Mouse (Mus musculus): ENCODE measurements around the gene Fkbp6. TPM values are rescaled to one million over a fixed set of nuclear protein-coding genes. Genes with fewer than 3 reads are reported as not detected.

Fkbp6 gene
- polyA plus RNA-seq, 1 experiment from 2014 or later: not detected

DNA sequence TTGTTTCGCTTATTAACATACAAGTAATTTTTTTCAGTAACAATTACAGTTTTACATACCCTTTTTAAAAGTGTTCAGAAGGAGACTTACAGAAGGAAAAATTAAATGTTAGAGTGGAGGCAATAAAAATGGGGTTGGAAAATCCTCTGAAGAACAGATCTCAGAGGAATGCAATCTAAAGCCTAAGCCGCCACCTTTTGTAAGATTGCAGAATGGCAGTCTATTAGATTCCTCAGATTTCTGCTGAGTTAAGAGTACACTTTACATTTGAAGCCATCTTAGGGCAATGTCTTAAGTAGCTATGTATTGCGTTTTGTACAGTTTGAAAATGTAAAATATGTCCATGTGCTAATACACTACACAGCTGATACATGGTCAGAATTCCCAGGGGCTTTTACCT, 47.4 kb downstream of the Fkbp6 start:
- ATAC-seq (ENCODE audit: low FRiP score) (no peak), DNase-seq (ENCODE audit: low spot score, missing footprints) (no peak)
- 86% methylated on average over 3 of the region's 3 CpGs for WGBS
- Histone ChIP-seq H3K27ac (ENCODE audit: low read depth, low read length) (no peak overlapping the region), H3K4me3 (ENCODE audit: low read depth, low read length) (no peak overlapping the region), H3K9me3 (ENCODE audit: control insufficient read depth, low read length) (no peaks in the 10 kb centered on the region), H3K27me3 (ENCODE audit: control insufficient read depth, insufficient read depth, low read length) (no peaks in the 10 kb centered on the region), H3K4me1 (ENCODE audit: control insufficient read depth, insufficient read depth, low read length) (no peaks in the 10 kb centered on the region), H3K9ac (ENCODE audit: low read length) (no peak overlapping the region), H3K36me3 (ENCODE audit: control insufficient read depth, insufficient read depth, low read length) (no peaks in the 10 kb centered on the region), H3K4me2 (no peak overlapping the region)

DNA sequence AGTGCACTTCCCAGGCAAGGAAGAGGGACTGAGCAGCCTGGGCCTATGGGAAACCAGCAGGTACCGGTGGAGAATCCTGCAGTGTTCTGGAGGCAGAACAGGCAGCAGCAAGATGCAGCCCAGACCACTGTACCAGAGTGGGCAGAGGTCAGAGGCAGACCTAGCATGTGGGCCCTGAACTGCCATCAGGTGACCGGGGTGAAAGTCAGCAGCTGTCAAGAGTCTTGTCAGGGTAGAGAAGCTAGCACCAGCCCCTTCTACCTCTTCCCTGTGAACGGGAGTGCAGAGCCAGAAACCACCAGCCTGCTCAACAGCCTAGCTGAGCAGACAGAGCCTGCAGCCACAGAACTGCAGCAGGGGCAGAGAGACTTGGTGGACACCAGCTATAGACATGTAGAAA, 47.9 kb downstream of the Fkbp6 start:
- no peaks in the 10 kb centered on the region for H3K4me1 ChIP-seq (ENCODE audit: control insufficient read depth, insufficient read depth, low read length)
- DNase-seq (ENCODE audit: low spot score, missing footprints) (no peak), ATAC-seq (ENCODE audit: low FRiP score) (no peak)
- no peak overlapping the region for H3K9ac ChIP-seq (ENCODE audit: low read length)
- 40% methylated on average over 3 of the region's 3 CpGs for WGBS
- no peak overlapping the region for H3K27ac ChIP-seq (ENCODE audit: low read depth, low read length)
- H3K4me2 ChIP-seq: no peak overlapping the region
- no peak overlapping the region for H3K4me3 ChIP-seq (ENCODE audit: low read depth, low read length)
- H3K9me3 ChIP-seq (ENCODE audit: control insufficient read depth, low read length): no peaks in the 10 kb centered on the region
- H3K36me3 ChIP-seq (ENCODE audit: control insufficient read depth, insufficient read depth, low read length): no peaks in the 10 kb centered on the region
- H3K27me3 ChIP-seq (ENCODE audit: control insufficient read depth, insufficient read depth, low read length): no peaks in the 10 kb centered on the region

DNA sequence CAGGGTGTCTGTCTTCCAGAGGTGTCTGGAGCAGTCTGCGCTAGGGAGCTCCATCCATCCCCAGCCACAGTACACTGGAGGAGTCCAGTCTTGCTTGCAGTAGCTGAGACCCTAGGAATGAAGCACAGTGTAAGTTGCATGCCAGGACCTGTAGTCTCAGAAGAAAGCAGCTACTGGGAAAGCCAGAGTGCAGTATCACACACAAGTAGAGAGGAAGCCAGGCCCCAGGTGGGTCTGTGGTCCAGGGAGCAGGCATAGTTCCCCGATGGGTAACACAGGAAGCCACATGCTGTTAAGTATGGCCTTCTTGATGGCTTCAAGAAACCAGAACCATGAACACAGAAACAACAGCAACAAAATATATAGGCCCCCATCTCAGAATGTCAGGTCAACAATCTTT, 57.8 kb downstream of the Fkbp6 start:
- no peak overlapping the region for H3K4me2 ChIP-seq
- WGBS: 84% methylated on average over 2 of the region's 2 CpGs
- ATAC-seq (ENCODE audit: low FRiP score) (no peak), DNase-seq (ENCODE audit: low spot score, missing footprints) (no peak)
- H3K27ac ChIP-seq (ENCODE audit: low read depth, low read length): no peak overlapping the region
- H3K9ac ChIP-seq (ENCODE audit: low read length): no peak overlapping the region
- no peak overlapping the region for H3K4me3 ChIP-seq (ENCODE audit: low read depth, low read length)
- no peaks in the 10 kb centered on the region for H3K4me1 ChIP-seq (ENCODE audit: control insufficient read depth, insufficient read depth, low read length)
- no peaks in the 10 kb centered on the region for H3K9me3 ChIP-seq (ENCODE audit: control insufficient read depth, low read length)
- no peaks in the 10 kb centered on the region for H3K27me3 ChIP-seq (ENCODE audit: control insufficient read depth, insufficient read depth, low read length)
- no peaks in the 10 kb centered on the region for H3K36me3 ChIP-seq (ENCODE audit: control insufficient read depth, insufficient read depth, low read length)

DNA sequence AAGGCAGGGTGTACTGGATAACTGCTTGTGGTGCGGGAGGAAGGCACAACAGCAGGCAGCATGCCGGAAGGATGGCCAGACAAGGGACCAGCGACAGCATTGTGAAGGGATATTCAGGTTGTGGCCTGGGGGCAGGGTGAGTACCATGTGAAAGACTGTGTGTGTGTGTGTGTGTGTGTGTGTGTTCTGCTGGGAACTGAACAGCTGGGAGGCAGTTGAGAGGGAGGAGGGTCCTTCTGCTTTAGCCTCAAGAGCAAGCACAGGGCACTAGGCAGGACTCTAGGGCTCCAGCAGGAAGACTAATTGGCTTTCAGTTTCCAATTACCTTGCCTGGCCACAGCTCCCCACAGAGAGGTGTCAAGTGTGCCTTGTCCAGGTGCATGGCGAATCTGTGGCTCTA, 58.7 kb downstream of the Fkbp6 start:
- Histone ChIP-seq H3K36me3 (ENCODE audit: control insufficient read depth, insufficient read depth, low read length) (no peaks in the 10 kb centered on the region), H3K4me1 (ENCODE audit: control insufficient read depth, insufficient read depth, low read length) (no peaks in the 10 kb centered on the region), H3K27ac (ENCODE audit: low read depth, low read length) (no peak overlapping the region), H3K9ac (ENCODE audit: low read length) (no peak overlapping the region), H3K4me3 (ENCODE audit: low read depth, low read length) (no peak overlapping the region), H3K9me3 (ENCODE audit: control insufficient read depth, low read length) (no peaks in the 10 kb centered on the region), H3K27me3 (ENCODE audit: control insufficient read depth, insufficient read depth, low read length) (no peaks in the 10 kb centered on the region), H3K4me2 (no peak overlapping the region)
- WGBS: 69% methylated on average over 4 of the region's 4 CpGs
- DNase-seq (ENCODE audit: low spot score, missing footprints) (no peak), ATAC-seq (ENCODE audit: low FRiP score) (no peak)

DNA sequence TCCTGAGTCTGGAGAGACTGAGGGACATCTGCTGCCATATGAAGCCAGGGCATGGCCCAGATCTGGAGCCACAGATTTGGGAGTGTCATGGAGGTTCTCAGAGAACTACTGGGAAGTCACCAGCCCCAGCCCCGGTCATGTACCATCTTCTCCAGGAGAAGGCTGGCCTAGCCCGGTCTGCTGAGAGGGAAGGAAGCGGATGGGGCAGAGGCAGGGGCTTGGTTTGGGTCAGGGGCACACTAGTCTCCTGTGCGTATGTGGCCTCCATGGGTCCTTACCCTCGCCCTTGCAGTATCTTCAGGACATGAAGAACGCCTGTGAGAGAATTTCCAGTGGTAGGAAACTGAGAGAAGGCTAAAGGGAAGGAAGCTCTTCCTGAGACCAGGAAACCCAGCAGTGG, 59.1 kb downstream of the Fkbp6 start:
- H3K4me2 ChIP-seq: no peak overlapping the region
- ATAC-seq (ENCODE audit: low FRiP score) (no peak), DNase-seq (ENCODE audit: low spot score, missing footprints) (no peak)
- no peaks in the 10 kb centered on the region for H3K4me1 ChIP-seq (ENCODE audit: control insufficient read depth, insufficient read depth, low read length)
- H3K9ac ChIP-seq (ENCODE audit: low read length): no peak overlapping the region
- WGBS: 85% methylated on average over 6 of the region's 6 CpGs
- no peak overlapping the region for H3K27ac ChIP-seq (ENCODE audit: low read depth, low read length)
- H3K27me3 ChIP-seq (ENCODE audit: control insufficient read depth, insufficient read depth, low read length): no peaks in the 10 kb centered on the region
- no peak overlapping the region for H3K4me3 ChIP-seq (ENCODE audit: low read depth, low read length)
- H3K9me3 ChIP-seq (ENCODE audit: control insufficient read depth, low read length): no peaks in the 10 kb centered on the region
- no peaks in the 10 kb centered on the region for H3K36me3 ChIP-seq (ENCODE audit: control insufficient read depth, insufficient read depth, low read length)

DNA sequence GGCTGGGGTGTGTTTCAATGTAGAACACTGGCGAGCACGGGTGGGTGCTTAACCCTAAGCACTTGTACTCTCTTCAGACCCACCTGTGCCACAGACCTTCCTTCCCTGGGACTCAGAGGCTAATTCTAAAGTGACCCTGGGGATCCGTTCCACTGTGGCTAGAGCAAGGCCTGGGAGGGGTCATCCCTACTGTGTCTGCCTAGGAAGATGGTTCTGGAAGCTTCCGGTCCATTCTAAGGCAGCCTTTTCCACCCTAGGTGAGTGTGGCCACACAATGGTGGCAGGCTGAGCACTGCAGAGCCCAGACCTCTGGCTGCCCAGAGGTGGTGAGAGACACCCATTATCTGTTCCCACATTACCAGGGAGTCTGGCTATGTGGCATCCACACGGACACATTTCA, 62.9 kb downstream of the Fkbp6 start:
- DNase-seq (ENCODE audit: low spot score, missing footprints) (no peak), ATAC-seq (ENCODE audit: low FRiP score) (no peak)
- Histone ChIP-seq H3K4me2 (no peak overlapping the region), H3K9me3 (ENCODE audit: control insufficient read depth, low read length) (no peaks in the 10 kb centered on the region), H3K36me3 (ENCODE audit: control insufficient read depth, insufficient read depth, low read length) (no peaks in the 10 kb centered on the region), H3K4me3 (ENCODE audit: low read depth, low read length) (no peak overlapping the region), H3K27ac (ENCODE audit: low read depth, low read length) (no peak overlapping the region), H3K27me3 (ENCODE audit: control insufficient read depth, insufficient read depth, low read length) (no peaks in the 10 kb centered on the region), H3K4me1 (ENCODE audit: control insufficient read depth, insufficient read depth, low read length) (no peaks in the 10 kb centered on the region), H3K9ac (ENCODE audit: low read length) (no peak overlapping the region)
- 81% methylated on average over 5 of the region's 5 CpGs for WGBS

DNA sequence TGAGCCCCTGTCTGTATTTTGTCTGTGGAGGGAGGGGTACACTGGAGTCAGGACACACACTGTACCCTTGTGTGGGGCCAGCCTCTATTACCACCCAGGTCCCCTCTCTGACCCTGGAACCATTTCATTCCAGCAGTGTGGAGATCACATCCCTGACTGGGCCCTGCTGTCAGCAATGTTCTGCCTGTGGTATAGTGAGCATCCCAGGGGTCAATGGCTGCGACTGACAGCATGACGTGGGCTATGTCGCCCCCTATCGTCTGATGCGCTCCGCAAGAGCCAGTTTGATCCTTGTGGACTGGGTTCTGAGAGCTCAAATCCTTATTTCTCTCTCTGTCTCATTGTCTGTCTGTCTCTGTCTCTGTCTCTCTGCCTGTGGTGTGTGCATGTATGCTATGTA, 63.7 kb downstream of the Fkbp6 start:
- DNase-seq (ENCODE audit: low spot score, missing footprints): peak; percentile 95
- Histone ChIP-seq H3K4me1 (ENCODE audit: control insufficient read depth, insufficient read depth, low read length) (no peaks in the 10 kb centered on the region), H3K36me3 (ENCODE audit: control insufficient read depth, insufficient read depth, low read length) (no peaks in the 10 kb centered on the region), H3K4me2 (no peak overlapping the region), H3K9ac (ENCODE audit: low read length) (no peak overlapping the region), H3K27ac (ENCODE audit: low read depth, low read length) (no peak overlapping the region), H3K27me3 (ENCODE audit: control insufficient read depth, insufficient read depth, low read length) (no peaks in the 10 kb centered on the region), H3K4me3 (ENCODE audit: low read depth, low read length) (no peak overlapping the region), H3K9me3 (ENCODE audit: control insufficient read depth, low read length) (no peaks in the 10 kb centered on the region)
- WGBS: 1% methylated on average over 6 of the region's 6 CpGs
- peak; percentile 78 for ATAC-seq (ENCODE audit: low FRiP score)

DNA sequence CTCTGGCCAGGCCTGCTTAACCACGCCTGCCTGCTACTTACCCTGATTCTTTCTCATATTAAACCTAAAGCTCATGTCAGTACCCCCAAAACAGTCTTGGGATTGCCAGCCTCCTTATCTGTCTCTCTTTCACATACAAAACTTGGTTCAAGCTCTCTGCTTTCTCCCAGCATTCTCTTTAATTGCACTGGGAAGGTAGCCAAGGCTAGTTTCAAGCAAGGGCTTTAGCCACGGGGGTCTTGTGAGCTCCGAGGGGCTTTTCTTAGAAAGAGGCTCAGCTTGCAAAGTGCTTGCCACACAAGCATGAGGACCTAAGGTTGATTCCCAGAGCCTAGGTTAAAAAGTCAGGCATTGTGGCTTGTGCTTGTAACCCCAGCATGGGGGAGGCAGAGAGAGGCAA, 64.6 kb downstream of the Fkbp6 start:
- H3K27ac ChIP-seq (ENCODE audit: low read depth, low read length): no peak overlapping the region
- H3K4me1 ChIP-seq (ENCODE audit: control insufficient read depth, insufficient read depth, low read length): no peaks in the 10 kb centered on the region
- DNase-seq (ENCODE audit: low spot score, missing footprints): no peak
- H3K9me3 ChIP-seq (ENCODE audit: control insufficient read depth, low read length): no peaks in the 10 kb centered on the region
- no peak overlapping the region for H3K4me2 ChIP-seq
- H3K36me3 ChIP-seq (ENCODE audit: control insufficient read depth, insufficient read depth, low read length): no peaks in the 10 kb centered on the region
- no peak overlapping the region for H3K4me3 ChIP-seq (ENCODE audit: low read depth, low read length)
- no peak for ATAC-seq (ENCODE audit: low FRiP score)
- 74% methylated on average over 3 of the region's 3 CpGs for WGBS
- no peak overlapping the region for H3K9ac ChIP-seq (ENCODE audit: low read length)
- H3K27me3 ChIP-seq (ENCODE audit: control insufficient read depth, insufficient read depth, low read length): no peaks in the 10 kb centered on the region

DNA sequence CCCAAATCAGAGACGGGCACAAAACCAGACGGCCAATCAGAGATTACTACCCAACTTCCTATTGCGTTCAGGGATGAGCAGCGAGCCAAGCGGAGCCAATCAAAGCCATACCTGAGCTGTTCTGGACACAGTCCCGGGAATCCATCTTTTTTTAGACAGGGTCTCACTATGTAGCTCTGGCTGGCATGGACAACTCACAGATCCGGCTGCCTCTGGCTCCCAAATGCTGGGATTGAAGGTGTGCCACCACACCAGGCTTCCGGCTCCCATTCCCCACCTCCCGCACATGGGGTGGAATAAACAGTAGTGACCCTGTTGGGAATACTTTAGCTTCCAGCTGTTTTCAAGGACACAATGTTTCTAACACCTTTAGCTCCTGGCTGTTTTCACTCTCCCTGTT, 69.6 kb downstream of the Fkbp6 start:
- Histone ChIP-seq H3K4me1 (ENCODE audit: control insufficient read depth, insufficient read depth, low read length) (peaks cover 3% of the 10 kb centered on the region; the same call in 1 of the 2 replicates), H3K4me3 (ENCODE audit: low read depth, low read length) (no peak overlapping the region), H3K27ac (ENCODE audit: low read depth, low read length) (no peak overlapping the region), H3K4me2 (no peak overlapping the region), H3K27me3 (ENCODE audit: control insufficient read depth, insufficient read depth, low read length) (peaks cover 3% of the 10 kb centered on the region), H3K36me3 (ENCODE audit: control insufficient read depth, insufficient read depth, low read length) (no peaks in the 10 kb centered on the region), H3K9me3 (ENCODE audit: control insufficient read depth, low read length) (no peaks in the 10 kb centered on the region), H3K9ac (ENCODE audit: low read length) (no peak overlapping the region)
- no peak for DNase-seq (ENCODE audit: low spot score, missing footprints)
- no peak for ATAC-seq (ENCODE audit: low FRiP score)
- WGBS: 89% methylated on average over 9 of the region's 9 CpGs

DNA sequence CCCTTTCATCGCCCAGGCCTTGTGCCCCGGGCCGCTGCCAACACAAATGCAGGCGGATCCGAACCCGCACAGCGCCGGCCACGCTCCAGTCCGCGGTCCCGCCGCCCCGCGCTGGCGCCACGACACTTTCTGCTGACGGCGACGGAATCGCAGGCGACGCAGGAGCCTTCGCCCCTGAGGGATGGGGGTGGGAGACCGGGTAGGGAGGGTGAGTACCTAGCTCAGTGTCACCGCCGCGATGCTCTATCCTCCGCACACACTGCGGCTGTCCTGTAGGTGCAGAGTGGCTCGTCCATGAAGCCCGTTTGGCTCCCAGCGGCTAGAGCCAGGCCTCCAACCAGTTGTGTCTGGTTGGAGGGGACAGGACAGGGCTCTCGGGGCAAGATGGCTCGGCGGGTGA, 73.2 kb downstream of the Fkbp6 start:
- ATAC-seq (ENCODE audit: low FRiP score) (peak; percentile 57; the same call in 1 of the 2 replicates), DNase-seq (ENCODE audit: low spot score, missing footprints) (peak; percentile 91)
- no peak overlapping the region for H3K27ac ChIP-seq (ENCODE audit: low read depth, low read length)
- WGBS: 4% methylated on average over 36 of the region's 36 CpGs
- H3K9me3 ChIP-seq (ENCODE audit: control insufficient read depth, low read length): no peaks in the 10 kb centered on the region
- H3K4me2 ChIP-seq: peak overlapping the region; percentile 39
- H3K36me3 ChIP-seq (ENCODE audit: control insufficient read depth, insufficient read depth, low read length): no peaks in the 10 kb centered on the region
- peaks cover 3% of the 10 kb centered on the region for H3K27me3 ChIP-seq (ENCODE audit: control insufficient read depth, insufficient read depth, low read length)
- H3K9ac ChIP-seq (ENCODE audit: low read length): peak overlapping the region; percentile 45
- peaks cover 12% of the 10 kb centered on the region for H3K4me1 ChIP-seq (ENCODE audit: control insufficient read depth, insufficient read depth, low read length)
- peak overlapping the region; percentile 13; the same call in 1 of the 2 replicates for H3K4me3 ChIP-seq (ENCODE audit: low read depth, low read length)
